Mouse (Mus musculus) embryonic facial prominence, embryonic 11.5 days (tissue): ENCODE data around the gene Zfp799. TPM values are rescaled to one million over a fixed set of nuclear protein-coding genes. Genes with fewer than 3 reads are reported as not detected.
A peak's percentile ranks its signal among the peaks of the same experiment; 100 is the strongest.

ENCODE experiments used
- ATAC-seq: fragments of 200-750 bp; cut with Nextera tagmentation; replicated peaks from 2 replicates; pipeline ENCODE4 v1.8.0; 2017; ENCODE audit warnings: low read depth; ENCODE audit not compliant: insufficient number of reproducible peaks, low FRiP score, low TSS enrichment
- DNase-seq: peaks from one replicate; pipeline ENCODE4 v3.0.0-alpha.2; 2015; ENCODE audit warnings: low spot score
- H3K27ac ChIP-seq: fragments of 300-500 bp; sonication (generic); replicated peaks from 2 replicates; pipeline ENCODE4 v1.5.1; 2014; ENCODE audit warnings: mild to moderate bottlenecking, low read depth, low read length, control low read depth
- H3K27me3 ChIP-seq: fragments of 300-500 bp; sonication (generic); 2 replicates; pipeline ENCODE4 v1.6.1; 2014; ENCODE audit warnings: mild to moderate bottlenecking, low read length, moderate library complexity, mixed read lengths; ENCODE audit not compliant: control insufficient read depth, insufficient read depth
- H3K36me3 ChIP-seq: fragments of 300-500 bp; sonication (generic); replicated peaks from 2 replicates; pipeline ENCODE4 v1.6.1; 2014; ENCODE audit warnings: low read depth, mild to moderate bottlenecking, low read length, moderate library complexity, mixed read lengths; ENCODE audit not compliant: control insufficient read depth, insufficient read depth
- H3K4me1 ChIP-seq: fragments of 300-500 bp; sonication (generic); 2 replicates; pipeline ENCODE4 v1.6.1; 2014; ENCODE audit warnings: low read length, mixed read lengths; ENCODE audit not compliant: control insufficient read depth, insufficient read depth
- H3K4me2 ChIP-seq: fragments of 300-500 bp; sonication (generic); 2 replicates; pipeline ENCODE4 v1.6.1; 2014; ENCODE audit warnings: low read depth, mild to moderate bottlenecking, control low read depth, low read length, moderate library complexity
- H3K4me3 ChIP-seq: fragments of 300-500 bp; sonication (generic); 2 replicates; pipeline ENCODE4 v1.5.1; 2014; ENCODE audit warnings: low read depth, low read length, control low read depth
- H3K9ac ChIP-seq: fragments of 300-500 bp; sonication (generic); replicated peaks from 2 replicates; pipeline ENCODE4 v1.6.1; 2014; ENCODE audit warnings: mild to moderate bottlenecking, control low read depth, low read length
- H3K9me3 ChIP-seq: fragments of 300-500 bp; sonication (generic); replicated peaks from 2 replicates; pipeline ENCODE4 v1.6.1; 2016; ENCODE audit warnings: mild to moderate bottlenecking, low read length, inconsistent platforms, mixed read lengths; ENCODE audit not compliant: control insufficient read depth
- WGBS: fragments of 180-500 bp; shearing (Covaris S2); extraction: QIAGEN DNeasy Blood & Tissue Kit; methylation state at CpG from one replicate; pipeline ENCODE4 v1.1.7; 2014; 5-methylcytosine and 5-hydroxymethylcytosine counted together
- polyA plus RNA-seq: library from polyadenylated mRNA; unstranded; fragments of >200 nt; fragmentation: Nextera tagmentation; extraction: Ambion mirVana; gene quantifications from 2 replicates; pipeline ENCODE4 v1.2.1, GENCODE M21; 2014

The Zfp799 gene
- polyA plus RNA-seq, 1 experiment from 2014 or later = 17.1 TPM

- Histone ChIP-seq H3K4me1 (no peaks in the 10 kb centered on the region), H3K9me3 (no peaks in the 10 kb centered on the region), H3K4me3 (peak within 1 kb of the TSS; percentile 34), H3K27me3 (no peaks in the 10 kb centered on the region), H3K27ac (no peak within 1 kb of the TSS; the same call in 1 of the 2 replicates), H3K9ac (peak within 1 kb of the TSS; percentile 44), H3K36me3 (no peaks in the 10 kb centered on the region), H3K4me2 (peak within 1 kb of the TSS; percentile 44)
- peak; percentile 85 for DNase-seq
- peak; percentile 88 for ATAC-seq
- WGBS = 0% methylated on average over 17 of the region's 17 CpGs
Measured at GRCm38 (mm10) chr17:32809544-32810374, 20.3 kb downstream of the Zfp799 start, which contains the start of gene Zfp811. TSS of gene Zfp811 (minus strand) at chr17:32809931.

GRCm38 (mm10) chr17:32808921-32809320 lies 21.1 kb downstream of the Zfp799 start:
- Histone ChIP-seq H3K4me2 (peak overlapping the region; percentile 44), H3K4me1 (no peaks in the 10 kb centered on the region), H3K9me3 (no peaks in the 10 kb centered on the region), H3K36me3 (no peaks in the 10 kb centered on the region), H3K27me3 (no peaks in the 10 kb centered on the region), H3K9ac (peak overlapping the region; percentile 44), H3K4me3 (peak overlapping the region; percentile 34), H3K27ac (no peak overlapping the region)
- no peak for DNase-seq
- 9% methylated on average over 8 of the region's 8 CpGs for WGBS
- ATAC-seq = no peak

GRCm38 (mm10) chr17:32789244-32789643 lies 40.8 kb downstream of the Zfp799 start:
- no peak overlapping the region for H3K4me3 ChIP-seq
- no peaks in the 10 kb centered on the region for H3K9me3 ChIP-seq
- H3K27ac ChIP-seq = no peak overlapping the region
- no peaks in the 10 kb centered on the region for H3K27me3 ChIP-seq
- H3K9ac ChIP-seq = no peak overlapping the region
- no peak overlapping the region for H3K4me2 ChIP-seq
- WGBS = 75% methylated on average over 8 of the region's 8 CpGs
- DNase-seq (peak; percentile 4), ATAC-seq (no peak)
- H3K36me3 ChIP-seq = no peaks in the 10 kb centered on the region; the same call in none of the 2 replicates
- no peaks in the 10 kb centered on the region for H3K4me1 ChIP-seq

GRCm38 (mm10) chr17:32788576-32788975 lies 41.5 kb downstream of the Zfp799 start:
- no peaks in the 10 kb centered on the region for H3K9me3 ChIP-seq
- H3K4me1 ChIP-seq = no peaks in the 10 kb centered on the region
- no peaks in the 10 kb centered on the region; the same call in none of the 2 replicates for H3K36me3 ChIP-seq
- no peak for ATAC-seq
- H3K27ac ChIP-seq = 0 out of 2 replicates have a peak overlapping the region, but pooled peaks have one; percentile 1
- H3K4me2 ChIP-seq = peak overlapping the region; percentile 40
- 8% methylated on average over 9 of the region's 9 CpGs for WGBS
- H3K4me3 ChIP-seq = peak overlapping the region; percentile 90
- peak overlapping the region; percentile 92 for H3K9ac ChIP-seq
- H3K27me3 ChIP-seq = no peaks in the 10 kb centered on the region
- DNase-seq = no peak

- no peaks in the 10 kb centered on the region for H3K27me3 ChIP-seq
- under 1% methylated on average over 22 of the region's 22 CpGs for WGBS
- H3K36me3 ChIP-seq = no peaks in the 10 kb centered on the region; the same call in none of the 2 replicates
- H3K9me3 ChIP-seq = no peaks in the 10 kb centered on the region
- no peaks in the 10 kb centered on the region for H3K4me1 ChIP-seq
- peak within 1 kb of the TSS; percentile 85 for H3K27ac ChIP-seq
- H3K4me2 ChIP-seq = peak within 1 kb of the TSS; percentile 40
- DNase-seq (peak; percentile 94), ATAC-seq (peak; percentile 95)
- H3K9ac ChIP-seq = peak within 1 kb of the TSS; percentile 92
- H3K4me3 ChIP-seq = peak within 1 kb of the TSS; percentile 90
Measured at GRCm38 (mm10) chr17:32788094-32788559, 41.9 kb downstream of the Zfp799 start, which contains the start of gene Zfp871. TSS of gene Zfp871 (minus strand) at chr17:32788287.

GRCm38 (mm10) chr17:32787436-32788093 lies 42.5 kb downstream of the Zfp799 start:
- Histone ChIP-seq H3K4me3 (peak overlapping the region; percentile 90), H3K4me1 (no peaks in the 10 kb centered on the region), H3K27ac (peak overlapping the region; percentile 85), H3K36me3 (no peaks in the 10 kb centered on the region; the same call in none of the 2 replicates), H3K9ac (peak overlapping the region; percentile 92), H3K27me3 (no peaks in the 10 kb centered on the region), H3K9me3 (no peaks in the 10 kb centered on the region), H3K4me2 (peak overlapping the region; percentile 32)
- ATAC-seq (peak; percentile 87), DNase-seq (peak; percentile 39)
- under 1% methylated on average over 31 of the region's 31 CpGs for WGBS

GRCm38 (mm10) chr17:32786944-32787343 lies 43.1 kb downstream of the Zfp799 start:
- ATAC-seq (no peak), DNase-seq (no peak)
- H3K36me3 ChIP-seq = no peaks in the 10 kb centered on the region; the same call in none of the 2 replicates
- H3K9ac ChIP-seq = no peak overlapping the region; the same call in 1 of the 2 replicates
- no peaks in the 10 kb centered on the region for H3K27me3 ChIP-seq
- peak overlapping the region; percentile 90 for H3K4me3 ChIP-seq
- H3K4me2 ChIP-seq = peak overlapping the region; percentile 32
- no peaks in the 10 kb centered on the region for H3K9me3 ChIP-seq
- H3K4me1 ChIP-seq = no peaks in the 10 kb centered on the region
- H3K27ac ChIP-seq = no peak overlapping the region
- 70% methylated on average over 6 of the region's 6 CpGs for WGBS
